Mouse (Mus musculus): ENCODE measurements at regions not wholly inside any gene's neighbourhood (a gene's known extent, or its start where the extent isn't known, plus 50 kb on each side); places are given as distances from the start of the nearest gene placed in this dataset.

DNA sequence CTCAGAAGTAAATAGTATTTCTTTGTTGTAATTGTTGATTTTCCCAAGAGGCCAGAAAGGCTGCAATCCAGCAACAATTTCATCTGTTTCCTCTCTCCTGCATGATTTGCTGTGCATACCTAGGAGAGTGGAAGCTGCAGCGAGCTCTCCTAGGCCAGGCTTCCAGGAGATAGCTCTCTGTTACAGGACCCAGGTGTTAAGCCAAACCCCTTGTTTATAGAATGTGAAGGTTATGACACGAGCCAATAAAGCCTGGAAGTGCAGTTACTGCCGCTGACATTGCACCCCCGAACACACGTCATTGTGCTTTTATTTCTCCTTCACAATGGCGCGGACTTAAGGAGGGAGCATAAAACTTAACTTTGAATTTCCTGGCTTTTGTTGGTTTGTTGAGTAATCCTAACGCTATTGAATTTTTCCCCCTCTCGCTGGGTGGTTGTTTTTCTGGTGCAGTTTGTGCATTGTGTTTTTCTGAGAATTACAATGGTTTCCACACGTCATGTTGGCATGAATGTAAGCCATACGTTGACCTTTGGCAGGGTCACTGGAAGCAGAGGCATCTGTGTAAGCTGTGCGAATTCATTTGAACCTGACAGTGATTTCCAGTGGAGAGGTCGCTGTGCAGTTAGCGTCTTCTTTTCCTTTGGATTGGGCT, 145.1 kb downstream of the Mtx2 start:
- TF ChIP-seq KAT2A (conservative IDR thresholded peaks at IDR 0.05; ENCODE audit: low read depth, low read length) (no peak), CTCF (IDR thresholded peaks at IDR 0.05 in 2 of 3, conservative IDR thresholded peaks at IDR 0.05 in 1 of 3; ENCODE audit: control insufficient read depth in 1 of 3, insufficient read depth in 1 of 3, low read depth in 2 of 3, low read length in 3 of 3, poor library complexity in 1 of 3, severe bottlenecking in 1 of 3) (no peak), HCFC1 (IDR thresholded peaks at IDR 0.05; ENCODE audit: low read depth, low read length) (no peak), POLR2A (IDR thresholded peaks at IDR 0.05; ENCODE audit: control insufficient read depth in 1 of 2, insufficient read depth in 1 of 2, low read depth in 1 of 2, low read length in 2 of 2, poor library complexity in 1 of 2) (no peak)

Measured in MEL (cell line).